Mouse (Mus musculus): ENCODE results near the gene Gak. TPM values are rescaled to one million over a fixed set of nuclear protein-coding genes. Genes with fewer than 3 reads are reported as not detected.

Gak gene
- polyA plus RNA-seq (2015; fragmentation: Nextera tagmentation; extraction: Ambion mirVana): 58.2 and 60.3 TPM in 2 replicates

- peak within 1 kb of the TSS; percentile 96 for H3K9ac ChIP-seq (replicated peaks; ENCODE audit: low read depth, low read length)
- peak; percentile 98 for ATAC-seq
- H3K36me3 ChIP-seq (ENCODE audit: control insufficient read depth, insufficient read depth): no peaks in the 10 kb centered on the region; the same call in 1 of the 2 replicates
- H3K4me1 ChIP-seq (replicated peaks; ENCODE audit: control insufficient read depth, insufficient read depth, low read length): peaks cover 24% of the 10 kb centered on the region
- H3K27ac ChIP-seq (ENCODE audit: low read length): peak within 1 kb of the TSS; percentile 89
- WGBS: under 1% methylated on average over 58 of the region's 58 CpGs
- no peaks in the 10 kb centered on the region for H3K9me3 ChIP-seq (ENCODE audit: control insufficient read depth, low read length)
- H3K27me3 ChIP-seq (replicated peaks; ENCODE audit: control insufficient read depth, insufficient read depth, low read length): no peaks in the 10 kb centered on the region
- H3K4me3 ChIP-seq (replicated peaks; ENCODE audit: low read length): peak within 1 kb of the TSS; percentile 87
- peak within 1 kb of the TSS; percentile 97 for H3K4me2 ChIP-seq (ENCODE audit: low read length)
These were observed at the start of gene Gak, which contains the start of gene Tmem175 for GRCm38 (mm10) chr5:108629634-108630483. Gene Gak, minus strand, starts transcription at chr5:108629755. Gene Tmem175, plus strand, starts transcription at chr5:108629770.

GRCm38 (mm10) chr5:108678296-108678854 is 48.8 kb upstream of the Gak start:
- Histone ChIP-seq H3K27ac (ENCODE audit: low read length) (no peak overlapping the region), H3K4me2 (ENCODE audit: low read length) (no peak overlapping the region), H3K9me3 (ENCODE audit: control insufficient read depth, low read length) (no peaks in the 10 kb centered on the region), H3K27me3 (replicated peaks; ENCODE audit: control insufficient read depth, insufficient read depth, low read length) (no peaks in the 10 kb centered on the region), H3K4me1 (replicated peaks; ENCODE audit: control insufficient read depth, insufficient read depth, low read length) (peaks cover 12% of the 10 kb centered on the region), H3K36me3 (ENCODE audit: control insufficient read depth, insufficient read depth) (no peaks in the 10 kb centered on the region), H3K9ac (replicated peaks; ENCODE audit: low read depth, low read length) (no peak overlapping the region), H3K4me3 (replicated peaks; ENCODE audit: low read length) (no peak overlapping the region)
- ATAC-seq: no peak
- 80% methylated on average over 6 of the region's 6 CpGs for WGBS

GRCm38 (mm10) chr5:108677605-108678295 is 48.2 kb upstream of the Gak start:
- peak overlapping the region; percentile 37 for H3K4me3 ChIP-seq (replicated peaks; ENCODE audit: low read length)
- 2% methylated on average over 25 of the region's 25 CpGs for WGBS
- no peaks in the 10 kb centered on the region for H3K36me3 ChIP-seq (ENCODE audit: control insufficient read depth, insufficient read depth)
- no peaks in the 10 kb centered on the region for H3K9me3 ChIP-seq (ENCODE audit: control insufficient read depth, low read length)
- H3K4me1 ChIP-seq (replicated peaks; ENCODE audit: control insufficient read depth, insufficient read depth, low read length): peaks cover 12% of the 10 kb centered on the region
- peak; percentile 92 for ATAC-seq
- no peaks in the 10 kb centered on the region for H3K27me3 ChIP-seq (replicated peaks; ENCODE audit: control insufficient read depth, insufficient read depth, low read length)
- peak overlapping the region; percentile 57 for H3K9ac ChIP-seq (replicated peaks; ENCODE audit: low read depth, low read length)
- peak overlapping the region; percentile 85 for H3K27ac ChIP-seq (ENCODE audit: low read length)
- H3K4me2 ChIP-seq (ENCODE audit: low read length): peak overlapping the region; percentile 59

- 15% methylated on average over 5 of the region's 5 CpGs for WGBS
- peak overlapping the region; percentile 57 for H3K9ac ChIP-seq (replicated peaks; ENCODE audit: low read depth, low read length)
- H3K9me3 ChIP-seq (ENCODE audit: control insufficient read depth, low read length): no peaks in the 10 kb centered on the region
- peak; percentile 55 for ATAC-seq
- no peaks in the 10 kb centered on the region for H3K27me3 ChIP-seq (replicated peaks; ENCODE audit: control insufficient read depth, insufficient read depth, low read length)
- peak overlapping the region; percentile 85 for H3K27ac ChIP-seq (ENCODE audit: low read length)
- 0 out of 2 replicates have a peak, but pooled peaks cover 6% of the 10 kb centered on the region for H3K36me3 ChIP-seq (ENCODE audit: control insufficient read depth, insufficient read depth)
- peak overlapping the region; percentile 59 for H3K4me2 ChIP-seq (ENCODE audit: low read length)
- H3K4me3 ChIP-seq (replicated peaks; ENCODE audit: low read length): peak overlapping the region; percentile 37
- peaks cover 12% of the 10 kb centered on the region for H3K4me1 ChIP-seq (replicated peaks; ENCODE audit: control insufficient read depth, insufficient read depth, low read length)
These were observed 47.4 kb upstream of the Gak start for GRCm38 (mm10) chr5:108676772-108677498.

GRCm38 (mm10) chr5:108675251-108675816 is 45.8 kb upstream of the Gak start, which contains the start of gene Slc26a1:
Gene Slc26a1, minus strand, starts transcription at chr5:108675569.
- WGBS: 85% methylated on average over 9 of the region's 9 CpGs
- no peak within 1 kb of the TSS for H3K4me3 ChIP-seq (replicated peaks; ENCODE audit: low read length)
- peaks cover 12% of the 10 kb centered on the region for H3K4me1 ChIP-seq (replicated peaks; ENCODE audit: control insufficient read depth, insufficient read depth, low read length)
- ATAC-seq: no peak
- no peaks in the 10 kb centered on the region for H3K9me3 ChIP-seq (ENCODE audit: control insufficient read depth, low read length)
- H3K36me3 ChIP-seq (ENCODE audit: control insufficient read depth, insufficient read depth): peaks cover 11% of the 10 kb centered on the region; the same call in 1 of the 2 replicates
- no peak within 1 kb of the TSS for H3K4me2 ChIP-seq (ENCODE audit: low read length)
- H3K27me3 ChIP-seq (replicated peaks; ENCODE audit: control insufficient read depth, insufficient read depth, low read length): no peaks in the 10 kb centered on the region
- H3K9ac ChIP-seq (replicated peaks; ENCODE audit: low read depth, low read length): no peak within 1 kb of the TSS
- no peak within 1 kb of the TSS for H3K27ac ChIP-seq (ENCODE audit: low read length)

GRCm38 (mm10) chr5:108674624-108675023 is 45.1 kb upstream of the Gak start:
- H3K4me1 ChIP-seq (replicated peaks; ENCODE audit: control insufficient read depth, insufficient read depth, low read length): peaks cover 17% of the 10 kb centered on the region
- H3K27ac ChIP-seq (ENCODE audit: low read length): no peak overlapping the region
- H3K9me3 ChIP-seq (ENCODE audit: control insufficient read depth, low read length): no peaks in the 10 kb centered on the region
- H3K4me3 ChIP-seq (replicated peaks; ENCODE audit: low read length): no peak overlapping the region
- H3K36me3 ChIP-seq (ENCODE audit: control insufficient read depth, insufficient read depth): peaks cover 11% of the 10 kb centered on the region; the same call in 1 of the 2 replicates
- no peaks in the 10 kb centered on the region for H3K27me3 ChIP-seq (replicated peaks; ENCODE audit: control insufficient read depth, insufficient read depth, low read length)
- ATAC-seq: no peak
- WGBS: 91% methylated on average over 2 of the region's 2 CpGs
- H3K9ac ChIP-seq (replicated peaks; ENCODE audit: low read depth, low read length): no peak overlapping the region
- H3K4me2 ChIP-seq (ENCODE audit: low read length): no peak overlapping the region

GRCm38 (mm10) chr5:108671757-108672156 is 42.2 kb upstream of the Gak start:
- no peaks in the 10 kb centered on the region for H3K9me3 ChIP-seq (ENCODE audit: control insufficient read depth, low read length)
- H3K27me3 ChIP-seq (replicated peaks; ENCODE audit: control insufficient read depth, insufficient read depth, low read length): no peaks in the 10 kb centered on the region
- H3K4me3 ChIP-seq (replicated peaks; ENCODE audit: low read length): no peak overlapping the region
- H3K36me3 ChIP-seq (ENCODE audit: control insufficient read depth, insufficient read depth): peaks cover 11% of the 10 kb centered on the region; the same call in 1 of the 2 replicates
- H3K9ac ChIP-seq (replicated peaks; ENCODE audit: low read depth, low read length): no peak overlapping the region
- H3K4me1 ChIP-seq (replicated peaks; ENCODE audit: control insufficient read depth, insufficient read depth, low read length): peaks cover 17% of the 10 kb centered on the region
- 93% methylated on average over 12 of the region's 12 CpGs for WGBS
- no peak overlapping the region for H3K27ac ChIP-seq (ENCODE audit: low read length)
- H3K4me2 ChIP-seq (ENCODE audit: low read length): no peak overlapping the region
- ATAC-seq: no peak

GRCm38 (mm10) chr5:108670785-108671184 is 41.2 kb upstream of the Gak start:
- Histone ChIP-seq H3K27ac (ENCODE audit: low read length) (no peak overlapping the region), H3K27me3 (replicated peaks; ENCODE audit: control insufficient read depth, insufficient read depth, low read length) (no peaks in the 10 kb centered on the region), H3K9ac (replicated peaks; ENCODE audit: low read depth, low read length) (no peak overlapping the region), H3K9me3 (ENCODE audit: control insufficient read depth, low read length) (no peaks in the 10 kb centered on the region), H3K4me1 (replicated peaks; ENCODE audit: control insufficient read depth, insufficient read depth, low read length) (peaks cover 17% of the 10 kb centered on the region), H3K36me3 (ENCODE audit: control insufficient read depth, insufficient read depth) (peaks cover 11% of the 10 kb centered on the region; the same call in 1 of the 2 replicates), H3K4me2 (ENCODE audit: low read length) (no peak overlapping the region), H3K4me3 (replicated peaks; ENCODE audit: low read length) (no peak overlapping the region)
- no peak for ATAC-seq
